Mouse (Mus musculus): ENCODE data around the gene Uqcc2. TPM values are rescaled to one million over a fixed set of nuclear protein-coding genes. Genes with fewer than 3 reads are reported as not detected.

The Uqcc2 gene
- polyA plus RNA-seq, 1 experiment = 75.5 TPM

DNA sequence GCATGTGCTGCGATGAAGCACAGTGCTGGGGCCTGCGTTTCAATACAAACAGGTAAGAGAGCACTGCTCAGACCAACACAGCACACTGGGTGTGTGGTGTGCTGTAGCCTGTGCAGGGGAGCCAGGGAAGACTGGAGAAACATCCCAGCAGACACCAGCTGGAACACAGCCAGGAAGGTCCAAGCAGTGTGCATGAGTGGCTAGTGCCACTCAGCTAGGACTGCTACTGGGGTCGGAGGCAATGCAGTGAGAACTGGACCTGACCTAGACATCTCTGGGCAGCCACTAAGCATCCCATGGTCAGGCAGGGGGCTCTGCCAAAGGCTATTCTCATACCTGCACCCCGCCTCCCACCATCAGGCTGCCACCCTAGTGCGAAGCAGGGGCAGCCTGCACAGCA lies 5.5 kb downstream of the Uqcc2 start:
- Histone ChIP-seq H3K27ac (ENCODE audit: insufficient read depth, low read depth, low read length) (no peak overlapping the region), H3K4me3 (ENCODE audit: insufficient read depth, low read length) (no peak overlapping the region), H3K4me1 (ENCODE audit: control insufficient read depth, insufficient read depth, low read length) (peaks cover 13% of the 10 kb centered on the region)
- TF ChIP-seq POLR2A (IDR thresholded peaks at IDR 0.05; ENCODE audit: borderline replicate concordance, low read depth, low read length) = no peak
- TF ChIP-seq CTCF (IDR thresholded peaks at IDR 0.05; ENCODE audit: low read depth, low read length) = no peak

DNA sequence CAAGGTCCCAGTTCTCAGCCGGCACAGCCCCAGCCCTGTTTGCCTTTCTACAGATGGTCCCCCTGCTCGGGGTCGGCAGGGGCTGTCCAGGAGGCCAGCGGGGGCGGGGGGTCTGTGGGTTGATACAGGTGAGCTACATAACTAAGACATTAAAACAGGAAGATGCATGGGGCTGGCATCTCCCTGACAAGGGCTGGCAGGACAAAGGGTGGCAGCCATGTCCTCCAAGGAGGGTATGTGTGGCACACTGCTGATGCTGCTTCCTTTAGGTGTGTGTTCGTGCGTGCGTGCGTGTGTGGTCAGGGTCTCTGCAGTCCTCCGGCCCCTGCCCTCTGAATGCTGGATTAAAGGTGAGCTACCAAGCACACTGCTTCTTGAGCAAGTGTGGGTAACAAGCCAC lies 6.7 kb downstream of the Uqcc2 start:
- Histone ChIP-seq H3K4me3 (ENCODE audit: insufficient read depth, low read length) (no peak overlapping the region), H3K27ac (ENCODE audit: insufficient read depth, low read depth, low read length) (no peak overlapping the region), H3K4me1 (ENCODE audit: control insufficient read depth, insufficient read depth, low read length) (peaks cover under 1% of the 10 kb centered on the region; the same call in 1 of the 2 replicates)
- TF ChIP-seq CTCF (IDR thresholded peaks at IDR 0.05; ENCODE audit: low read depth, low read length) (no peak), POLR2A (IDR thresholded peaks at IDR 0.05; ENCODE audit: borderline replicate concordance, low read depth, low read length) (no peak)

DNA sequence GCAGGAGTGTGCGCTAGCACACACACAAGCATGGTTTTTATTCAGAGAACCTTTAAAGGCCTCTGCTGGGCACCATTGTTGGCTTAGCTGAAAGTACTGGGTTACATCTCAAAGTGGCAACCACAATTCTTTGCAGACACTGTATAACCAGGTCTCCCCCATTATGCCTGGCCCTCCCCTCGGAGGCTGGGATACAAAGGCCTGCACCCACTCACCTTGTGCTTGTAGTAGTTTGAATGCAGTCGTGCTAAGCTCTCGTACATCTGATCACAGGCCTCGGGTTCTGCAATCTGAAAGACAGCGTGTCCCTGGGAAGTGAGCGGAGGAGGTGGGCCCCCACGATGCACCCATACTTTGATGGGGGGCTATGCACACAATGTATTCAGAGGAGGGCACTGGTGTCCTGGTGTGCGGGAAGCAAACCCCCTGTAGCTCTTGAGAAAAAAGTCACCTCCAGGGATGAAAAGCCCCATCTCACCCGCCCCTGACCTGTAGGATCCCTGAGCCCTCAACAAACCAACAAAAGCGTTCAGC lies 8.0 kb downstream of the Uqcc2 start:
- TF ChIP-seq POLR2A (IDR thresholded peaks at IDR 0.05; ENCODE audit: borderline replicate concordance, low read depth, low read length) (no peak), CTCF (IDR thresholded peaks at IDR 0.05; ENCODE audit: low read depth, low read length) (no peak)
- no peak overlapping the region for H3K27ac ChIP-seq (ENCODE audit: insufficient read depth, low read depth, low read length)
- no peak overlapping the region for H3K4me3 ChIP-seq (ENCODE audit: insufficient read depth, low read length)
- H3K4me1 ChIP-seq (ENCODE audit: control insufficient read depth, insufficient read depth, low read length) = no peaks in the 10 kb centered on the region

DNA sequence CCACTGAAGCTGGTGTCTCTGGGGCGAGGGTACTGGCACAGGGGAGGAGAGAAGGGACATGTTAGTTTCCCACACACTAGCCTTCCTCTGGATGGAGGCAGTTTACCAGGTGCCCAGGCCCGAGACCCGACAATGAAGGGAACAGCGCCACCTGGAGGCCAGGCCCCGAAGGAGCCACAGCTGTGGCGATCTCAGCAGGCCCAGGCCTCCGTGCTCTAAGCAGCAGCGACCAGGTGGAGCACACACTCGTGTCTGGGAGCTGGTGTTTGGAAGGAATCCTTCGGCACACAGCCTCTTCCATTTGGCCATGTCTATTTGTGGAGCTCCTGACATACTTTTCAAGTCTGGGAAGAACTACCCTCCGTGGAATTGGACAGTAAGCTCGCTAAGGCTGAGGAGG lies 8.5 kb downstream of the Uqcc2 start:
- Histone ChIP-seq H3K4me3 (ENCODE audit: insufficient read depth, low read length) (no peak overlapping the region), H3K27ac (ENCODE audit: insufficient read depth, low read depth, low read length) (no peak overlapping the region), H3K4me1 (ENCODE audit: control insufficient read depth, insufficient read depth, low read length) (no peaks in the 10 kb centered on the region)
- no peak for TF ChIP-seq POLR2A (IDR thresholded peaks at IDR 0.05; ENCODE audit: borderline replicate concordance, low read depth, low read length)
- TF ChIP-seq CTCF (IDR thresholded peaks at IDR 0.05; ENCODE audit: low read depth, low read length) = peak; percentile 82

DNA sequence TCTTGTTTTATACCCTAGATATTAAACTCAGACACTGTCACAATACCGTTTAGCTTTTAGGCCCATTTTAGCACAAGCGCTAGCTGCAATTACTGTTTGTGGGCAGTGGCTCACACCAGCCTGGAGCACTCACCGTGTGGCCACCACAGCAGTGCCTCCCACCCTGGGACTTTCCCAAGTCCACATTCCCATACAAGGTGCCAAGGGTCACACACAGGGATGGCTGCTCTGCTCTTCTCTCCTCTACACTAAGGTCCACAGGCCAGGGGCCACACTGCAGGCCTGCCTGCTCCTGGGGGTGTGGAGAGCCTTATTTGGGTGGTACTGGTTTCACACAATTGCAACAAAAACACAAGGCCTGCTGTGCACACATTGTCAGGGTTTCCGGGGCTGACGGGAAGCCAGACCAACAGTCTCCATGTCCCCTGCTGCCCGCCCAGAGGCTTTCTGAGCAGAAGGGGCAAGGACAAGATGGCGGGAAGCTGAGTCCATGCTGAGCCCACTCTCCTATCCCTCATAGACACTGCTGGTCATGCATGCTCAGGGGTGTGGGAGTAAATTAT lies 9.8 kb downstream of the Uqcc2 start:
- TF ChIP-seq CTCF (IDR thresholded peaks at IDR 0.05; ENCODE audit: low read depth, low read length) (no peak), POLR2A (IDR thresholded peaks at IDR 0.05; ENCODE audit: borderline replicate concordance, low read depth, low read length) (no peak)
- H3K4me1 ChIP-seq (ENCODE audit: control insufficient read depth, insufficient read depth, low read length) = peaks cover 8% of the 10 kb centered on the region
- no peak overlapping the region for H3K4me3 ChIP-seq (ENCODE audit: insufficient read depth, low read length)
- no peak overlapping the region for H3K27ac ChIP-seq (ENCODE audit: insufficient read depth, low read depth, low read length)

DNA sequence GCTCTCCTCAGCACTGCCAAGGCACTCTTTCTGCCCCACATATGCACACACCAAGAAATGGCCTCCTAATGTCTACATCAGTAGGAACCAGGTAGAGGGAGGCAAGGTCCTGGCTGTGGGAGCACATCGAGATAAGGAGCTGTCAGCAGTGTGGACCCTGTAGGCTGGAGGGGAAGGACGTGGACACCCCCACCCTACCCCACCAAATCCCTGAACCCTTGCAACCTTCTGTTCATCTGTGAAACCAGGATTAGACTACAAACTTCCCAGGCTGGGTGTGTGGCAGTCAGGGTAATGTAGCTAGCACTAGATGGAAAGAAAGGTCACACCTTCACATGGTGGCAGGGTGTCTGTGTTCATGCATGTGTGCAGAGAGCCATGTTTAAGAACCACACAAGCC lies 10.6 kb downstream of the Uqcc2 start:
- Histone ChIP-seq H3K27ac (ENCODE audit: insufficient read depth, low read depth, low read length) (no peak overlapping the region), H3K4me1 (ENCODE audit: control insufficient read depth, insufficient read depth, low read length) (peaks cover 10% of the 10 kb centered on the region), H3K4me3 (ENCODE audit: insufficient read depth, low read length) (no peak overlapping the region)
- TF ChIP-seq POLR2A (IDR thresholded peaks at IDR 0.05; ENCODE audit: borderline replicate concordance, low read depth, low read length) = no peak
- TF ChIP-seq CTCF (IDR thresholded peaks at IDR 0.05; ENCODE audit: low read depth, low read length) = no peak

DNA sequence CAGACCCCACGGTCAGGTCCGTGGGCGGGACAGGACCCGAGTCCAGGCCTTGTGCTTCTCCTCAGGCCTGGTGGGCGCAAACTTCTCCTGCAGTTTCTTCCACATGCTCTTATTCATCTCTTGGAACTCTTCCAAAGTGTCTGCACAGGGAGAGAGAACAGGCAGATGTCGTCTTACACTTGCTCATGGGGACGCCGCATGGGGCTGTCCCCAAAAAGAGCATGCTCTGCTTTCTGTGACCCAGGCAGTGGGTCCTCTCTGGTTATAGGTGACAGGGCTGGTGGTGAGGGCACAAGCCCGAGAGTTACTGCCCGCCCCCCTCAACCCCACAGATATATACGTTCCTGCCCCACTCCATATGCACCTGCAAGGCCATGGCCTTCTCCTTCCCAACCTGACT lies 11.0 kb downstream of the Uqcc2 start:
- Histone ChIP-seq H3K27ac (ENCODE audit: insufficient read depth, low read depth, low read length) (no peak overlapping the region), H3K4me3 (ENCODE audit: insufficient read depth, low read length) (no peak overlapping the region), H3K4me1 (ENCODE audit: control insufficient read depth, insufficient read depth, low read length) (peaks cover 10% of the 10 kb centered on the region)
- TF ChIP-seq POLR2A (IDR thresholded peaks at IDR 0.05; ENCODE audit: borderline replicate concordance, low read depth, low read length) (no peak), CTCF (IDR thresholded peaks at IDR 0.05; ENCODE audit: low read depth, low read length) (no peak)

DNA sequence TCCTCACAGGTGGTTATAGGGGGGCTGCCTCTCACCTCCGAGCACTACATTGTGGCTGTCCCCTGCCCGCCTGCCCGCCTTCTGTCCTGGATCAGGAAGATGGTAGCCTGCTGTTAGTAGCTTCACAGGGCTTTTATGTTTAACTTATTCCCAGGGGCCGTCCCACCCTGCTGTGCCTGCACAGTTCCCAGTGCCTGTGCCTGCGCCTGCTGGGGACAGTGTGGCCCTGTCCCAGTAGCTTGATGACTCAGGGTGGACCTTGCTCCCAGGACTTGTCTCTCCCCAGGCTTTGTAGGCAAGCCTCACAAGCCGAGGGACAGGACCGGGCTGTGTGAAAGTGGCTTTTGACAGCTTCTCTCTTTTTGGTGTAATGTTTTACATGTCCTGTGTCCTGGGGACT lies 11.9 kb downstream of the Uqcc2 start:
- Histone ChIP-seq H3K4me1 (ENCODE audit: control insufficient read depth, insufficient read depth, low read length) (peaks cover 10% of the 10 kb centered on the region), H3K27ac (ENCODE audit: insufficient read depth, low read depth, low read length) (no peak overlapping the region)

DNA sequence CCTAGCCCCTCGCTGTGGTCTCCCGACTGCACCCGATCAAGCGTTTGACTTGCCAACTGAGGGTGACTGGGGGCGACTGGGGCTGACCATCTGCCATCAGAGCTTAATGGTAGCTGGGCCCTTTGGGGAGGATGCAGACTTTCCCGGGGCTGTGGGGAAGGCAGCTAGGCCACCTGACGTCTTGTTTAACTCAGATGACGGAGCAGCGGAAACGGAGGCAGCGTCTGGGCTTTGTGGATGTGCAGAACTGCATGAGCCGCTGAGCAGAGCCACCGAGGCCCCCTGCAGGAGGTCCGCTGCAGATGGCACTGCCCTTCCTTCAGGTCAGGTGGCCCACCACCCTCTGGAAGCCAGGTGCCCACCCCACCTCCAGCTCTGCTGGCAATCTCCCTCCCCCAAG lies 12.4 kb downstream of the Uqcc2 start:
- no peak overlapping the region for H3K27ac ChIP-seq (ENCODE audit: insufficient read depth, low read depth, low read length)
- TF ChIP-seq POLR2A (IDR thresholded peaks at IDR 0.05; ENCODE audit: borderline replicate concordance, low read depth, low read length) = no peak
- no peak for TF ChIP-seq CTCF (IDR thresholded peaks at IDR 0.05; ENCODE audit: low read depth, low read length)
- no peak overlapping the region for H3K4me3 ChIP-seq (ENCODE audit: insufficient read depth, low read length)
- H3K4me1 ChIP-seq (ENCODE audit: control insufficient read depth, insufficient read depth, low read length) = peaks cover 10% of the 10 kb centered on the region

More for the DNA sequence above, 11.9 kb downstream of the Uqcc2 start:
- TF ChIP-seq CTCF (IDR thresholded peaks at IDR 0.05; ENCODE audit: low read depth, low read length) (no peak), POLR2A (IDR thresholded peaks at IDR 0.05; ENCODE audit: borderline replicate concordance, low read depth, low read length) (no peak)
- no peak overlapping the region for H3K4me3 ChIP-seq (ENCODE audit: insufficient read depth, low read length)

DNA sequence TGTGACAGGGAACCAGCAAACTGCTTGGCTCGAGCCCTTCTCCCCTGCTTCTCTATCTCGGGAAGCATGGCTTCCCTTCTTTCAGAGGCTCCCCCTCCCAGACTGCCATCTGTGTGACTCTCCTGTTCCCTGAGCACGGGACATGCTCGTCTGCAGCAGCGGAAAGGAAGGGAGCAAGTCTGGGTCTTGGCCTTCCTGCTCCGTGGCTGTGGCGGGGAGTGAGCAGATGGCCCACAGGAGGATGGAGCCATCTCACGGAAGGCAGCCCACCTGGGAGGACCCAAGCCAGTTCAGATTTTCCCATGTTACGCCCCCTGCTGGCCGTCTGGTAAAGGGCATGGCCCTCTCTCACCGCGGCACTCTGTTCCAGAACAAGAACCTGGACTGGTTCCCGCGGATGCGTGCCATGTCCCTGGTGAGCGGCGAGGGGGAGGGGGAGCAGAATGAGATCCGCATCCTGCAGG lies 13.1 kb downstream of the Uqcc2 start:
- H3K4me1 ChIP-seq (ENCODE audit: control insufficient read depth, insufficient read depth, low read length) = peaks cover 10% of the 10 kb centered on the region
- TF ChIP-seq POLR2A (IDR thresholded peaks at IDR 0.05; ENCODE audit: borderline replicate concordance, low read depth, low read length) = no peak
- TF ChIP-seq CTCF (IDR thresholded peaks at IDR 0.05; ENCODE audit: low read depth, low read length) = peak; percentile 19; the same call in 1 of the 2 replicates
- no peak overlapping the region for H3K27ac ChIP-seq (ENCODE audit: insufficient read depth, low read depth, low read length)
- no peak overlapping the region for H3K4me3 ChIP-seq (ENCODE audit: insufficient read depth, low read length)
